Mouse (Mus musculus) heart, adult 9 months (tissue): ENCODE measurements around the gene Map3k11.

ENCODE experiments used
- DNase-seq, 2 experiments: peaks; one replicate each; pipeline ENCODE4 v3.0.0; 2022; ENCODE audit warnings: low spot score in 2 of 2

The Map3k11 gene

DNA sequence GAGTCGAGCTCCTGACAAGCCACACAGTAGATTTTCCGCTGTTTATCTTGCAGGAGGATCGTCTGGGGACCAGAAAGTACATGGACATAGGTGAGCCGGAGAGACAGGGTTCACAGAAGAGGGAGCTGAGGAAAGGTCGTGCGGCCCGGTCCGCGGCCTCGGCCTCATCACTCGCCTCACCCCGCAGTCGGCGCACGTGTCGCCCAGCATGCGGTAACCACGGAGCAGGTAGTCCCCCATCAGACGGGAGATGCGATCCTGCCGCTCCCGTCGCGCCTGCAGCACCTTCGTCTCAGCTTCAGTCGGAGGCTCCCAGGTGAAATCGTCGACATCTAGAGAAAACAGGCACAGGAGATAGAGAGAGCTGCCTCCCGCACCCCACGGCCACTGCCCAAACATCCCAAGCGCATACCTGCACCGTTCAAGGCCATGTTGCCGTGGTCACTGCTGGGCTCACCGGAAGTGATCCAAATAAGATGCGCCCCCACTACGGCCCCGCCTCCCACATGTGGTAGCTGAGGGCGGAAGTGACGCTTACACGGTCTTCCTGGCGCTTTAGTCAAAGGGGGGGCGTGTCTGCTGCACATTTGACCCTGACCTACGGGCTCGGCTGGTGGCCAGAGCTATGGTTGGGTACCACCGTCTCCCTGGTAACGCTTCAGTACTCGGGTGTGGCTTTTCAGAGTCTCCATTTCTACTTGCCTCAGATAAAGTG, 42.9 kb downstream of the Map3k11 start:
- peak; percentile 87 to 92 for DNase-seq

DNA sequence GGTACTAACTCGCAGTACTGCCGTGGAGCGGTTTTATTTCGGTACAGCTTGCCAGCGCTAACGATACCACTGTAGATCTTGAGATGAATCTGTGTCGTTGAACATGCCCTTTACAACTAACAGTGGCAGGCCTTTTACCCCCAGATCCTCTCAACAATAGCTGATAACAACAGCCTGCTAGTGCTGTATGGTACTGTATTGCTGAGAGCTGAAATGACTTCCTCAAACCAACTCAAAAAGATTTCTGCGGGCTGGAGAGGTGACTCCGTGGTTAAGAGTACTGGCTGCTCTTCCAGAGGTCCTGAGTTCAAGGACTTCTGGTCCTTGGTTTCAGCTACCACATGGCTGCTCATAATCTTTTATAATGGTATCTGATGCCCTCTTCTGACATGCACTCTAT, 45.8 kb downstream of the Map3k11 start:
- no peak for DNase-seq

DNA sequence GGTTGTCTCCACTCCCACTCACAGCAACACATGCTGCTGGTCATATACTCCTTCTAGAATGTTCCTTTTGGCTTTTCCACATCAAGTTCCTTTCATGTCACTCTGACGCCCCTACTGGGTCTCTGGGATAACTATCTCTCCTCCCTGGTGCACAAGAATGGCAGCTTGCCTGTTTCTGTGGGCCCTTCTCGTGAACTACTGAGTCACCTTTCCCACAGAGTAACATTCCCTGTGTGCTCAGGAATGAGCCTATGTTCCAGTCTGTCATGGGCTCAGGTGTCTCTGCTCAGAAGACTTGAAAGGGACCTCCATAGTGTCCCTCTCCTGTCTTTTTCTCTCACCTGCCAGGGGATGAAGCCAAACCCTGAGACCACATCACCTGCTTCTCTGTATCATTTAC, 50.9 kb downstream of the Map3k11 start:
- no peak for DNase-seq

DNA sequence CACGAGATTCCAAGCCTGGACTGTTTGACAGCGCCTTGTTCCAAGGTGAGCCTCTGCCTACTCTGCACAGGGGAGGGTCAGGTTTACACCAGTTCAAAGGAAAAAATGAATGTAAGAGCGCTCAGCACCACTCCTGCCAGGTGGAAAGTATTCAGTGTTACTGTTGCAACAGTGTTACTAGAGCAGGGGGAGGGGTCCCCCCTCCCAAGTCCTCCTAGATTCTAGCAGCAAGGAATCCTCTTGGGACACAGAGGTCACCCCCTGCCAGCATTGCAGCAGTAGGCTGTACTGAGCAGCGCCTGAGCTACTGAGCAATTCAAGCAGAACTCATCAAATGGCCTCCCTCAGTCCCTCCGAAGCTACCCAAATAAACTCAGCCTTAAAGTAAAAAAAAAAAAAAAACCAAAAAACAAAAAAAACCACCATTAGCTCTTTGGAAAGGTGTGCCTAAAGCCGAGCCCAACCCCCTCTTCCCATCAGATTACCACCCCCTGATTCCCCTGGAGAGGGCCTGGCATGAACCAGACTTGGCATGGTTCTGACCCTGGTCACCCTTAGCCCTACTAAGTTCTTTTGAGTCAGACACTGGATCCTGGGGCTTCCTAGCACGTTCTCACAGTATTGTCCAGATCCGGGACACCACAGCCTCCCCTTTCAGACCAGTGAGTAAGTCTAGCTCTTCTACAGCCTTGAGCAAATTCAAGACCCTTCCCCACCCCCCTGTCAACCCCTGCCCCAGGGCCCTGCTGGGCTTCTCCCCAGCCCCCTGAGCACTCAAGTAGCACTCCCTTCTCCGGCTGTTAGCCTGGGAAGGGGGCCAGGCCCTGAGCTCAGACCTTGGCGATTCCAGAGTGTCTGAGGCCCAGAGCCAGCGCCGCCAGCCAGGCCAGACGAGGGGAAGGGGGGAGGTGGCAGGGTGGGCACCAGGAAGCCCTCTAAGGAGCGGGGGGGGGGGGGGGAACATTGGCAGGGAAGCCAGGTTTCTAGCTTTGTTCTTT, 52.1 kb downstream of the Map3k11 start, which contains the start of gene Ltbp3:
Gene Ltbp3, plus strand, starts transcription at position 585 of the 998 bp plus-strand sequence.
- DNase-seq, result peak; percentile 70 to 78

DNA sequence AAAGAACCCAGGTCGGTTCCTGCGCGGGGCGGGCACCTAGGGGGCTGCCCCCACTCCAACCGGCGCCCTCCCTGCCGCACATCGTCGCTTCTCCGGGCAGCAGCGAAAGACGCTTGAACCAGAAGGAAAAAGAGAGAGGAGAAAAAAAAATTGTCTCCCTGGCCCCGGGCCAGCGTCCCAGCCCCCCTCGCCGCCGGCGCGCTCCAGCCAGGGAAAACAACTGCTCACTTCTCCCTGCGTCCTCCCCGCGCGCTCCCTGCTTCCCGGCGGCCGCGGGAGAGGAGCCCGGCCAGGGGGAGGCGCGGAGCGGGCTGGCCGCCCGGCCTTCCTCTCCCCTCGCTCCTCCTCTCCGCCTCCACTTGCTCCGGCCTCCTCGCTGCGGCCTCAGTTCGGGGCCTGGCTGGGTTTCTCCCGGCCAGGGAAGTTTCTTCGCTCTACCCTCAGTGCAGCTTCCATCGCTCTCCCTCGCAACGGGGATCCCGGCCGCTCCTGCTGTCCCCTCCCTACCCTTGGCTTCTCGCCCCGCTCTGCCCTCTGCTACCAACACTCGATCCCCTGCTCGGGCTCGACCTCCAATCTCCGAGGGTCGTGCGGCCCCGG, 53.2 kb downstream of the Map3k11 start:
- peak; percentile 82 to 86 for DNase-seq

DNA sequence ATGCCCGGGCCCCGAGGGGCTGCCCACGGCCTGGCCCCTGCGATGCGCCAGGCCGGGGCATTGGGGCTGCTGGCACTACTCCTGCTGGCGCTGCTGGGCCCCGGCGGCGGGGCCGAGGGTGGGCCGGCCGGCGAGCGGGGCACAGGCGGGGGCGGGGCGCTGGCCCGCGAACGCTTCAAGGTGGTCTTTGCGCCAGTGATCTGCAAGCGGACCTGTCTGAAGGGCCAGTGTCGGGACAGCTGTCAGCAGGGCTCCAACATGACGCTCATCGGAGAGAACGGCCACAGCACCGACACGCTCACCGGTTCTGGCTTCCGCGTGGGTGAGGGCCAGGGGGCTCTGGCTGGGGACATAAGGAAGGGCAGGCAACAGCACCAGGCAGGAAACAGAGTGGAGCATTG, 53.7 kb downstream of the Map3k11 start:
- DNase-seq, result no peak

DNA sequence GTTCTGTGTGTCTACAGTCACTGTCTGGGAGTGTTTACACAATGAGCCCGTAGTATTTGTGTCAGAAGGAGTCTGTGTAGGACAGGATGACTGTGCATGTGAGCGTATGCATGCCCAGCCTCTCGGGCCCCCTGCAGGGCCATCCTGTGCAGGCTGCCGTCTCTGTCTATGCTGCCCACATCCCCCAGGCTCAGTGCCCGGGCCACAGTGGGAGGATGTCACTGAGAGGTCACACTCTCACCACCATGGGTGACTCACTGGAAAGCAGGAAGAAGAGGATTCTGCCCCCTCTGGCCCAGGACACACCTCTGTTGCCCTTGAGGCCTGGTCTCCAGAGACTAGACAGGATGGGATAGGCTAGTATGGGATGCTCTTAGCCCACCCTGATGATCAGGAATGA, 55.0 kb downstream of the Map3k11 start:
- DNase-seq, result no peak

DNA sequence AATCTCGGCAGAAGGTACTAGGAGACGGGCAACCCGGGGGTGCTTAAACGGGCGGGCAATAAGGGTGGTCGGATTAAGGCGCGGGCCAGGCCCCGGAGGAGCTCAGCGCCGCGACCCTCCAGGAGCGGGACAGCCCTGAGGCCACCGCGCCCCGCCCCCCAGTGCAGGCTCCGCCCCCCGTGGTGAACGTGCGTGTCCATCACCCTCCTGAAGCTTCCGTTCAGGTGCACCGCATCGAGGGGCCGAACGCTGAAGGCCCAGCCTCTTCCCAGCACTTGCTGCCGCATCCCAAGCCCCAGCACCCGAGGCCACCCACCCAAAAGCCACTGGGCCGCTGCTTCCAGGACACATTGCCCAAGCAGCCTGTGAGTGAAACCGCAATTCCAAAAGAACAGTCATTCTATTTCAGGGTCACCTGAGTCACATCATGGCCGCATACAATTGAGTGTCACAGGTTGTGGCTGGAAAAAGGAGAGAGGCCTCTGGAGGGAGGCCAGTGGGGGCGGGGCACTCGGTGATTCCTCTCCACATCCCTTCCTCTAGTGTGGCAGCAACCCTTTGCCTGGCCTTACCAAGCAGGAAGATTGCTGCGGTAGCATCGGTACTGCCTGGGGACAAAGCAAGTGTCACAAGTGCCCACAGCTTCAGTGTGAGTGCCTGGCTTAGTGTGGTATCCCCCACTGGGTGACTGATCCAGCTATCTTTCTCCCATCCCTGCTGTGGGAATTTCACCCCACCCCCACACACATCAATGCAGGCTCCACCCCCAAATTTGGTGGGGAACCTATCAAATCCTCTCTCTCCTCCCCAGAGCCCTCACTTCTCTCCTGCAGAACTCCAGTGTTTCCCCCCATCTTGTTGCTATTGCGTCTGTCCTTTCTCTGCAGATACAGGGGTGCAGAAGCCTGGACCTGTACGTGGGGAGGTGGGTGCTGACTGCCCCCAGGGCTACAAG, 57.5 kb downstream of the Map3k11 start:
- no peak for DNase-seq

DNA sequence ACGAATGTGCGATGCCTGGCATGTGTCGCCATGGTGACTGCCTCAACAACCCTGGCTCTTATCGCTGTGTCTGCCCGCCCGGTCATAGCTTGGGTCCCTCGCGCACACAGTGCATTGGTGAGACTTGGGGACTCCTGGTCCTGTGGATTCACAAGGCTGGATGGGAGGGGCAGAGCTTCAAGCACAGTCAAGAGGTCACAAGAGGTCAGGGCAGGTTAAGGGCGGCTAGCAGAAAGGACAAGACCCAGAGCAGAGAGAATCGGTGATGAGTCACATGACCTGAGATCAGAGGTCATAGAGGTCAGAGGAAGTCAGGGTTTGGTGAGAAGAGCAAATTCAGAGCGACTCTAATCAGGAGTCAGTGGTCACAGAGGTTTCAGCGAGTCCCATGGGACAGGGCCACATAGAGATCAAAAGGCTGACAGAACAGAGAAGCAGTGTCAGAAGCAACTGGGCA, 58.4 kb downstream of the Map3k11 start:
- no peak for DNase-seq

DNA sequence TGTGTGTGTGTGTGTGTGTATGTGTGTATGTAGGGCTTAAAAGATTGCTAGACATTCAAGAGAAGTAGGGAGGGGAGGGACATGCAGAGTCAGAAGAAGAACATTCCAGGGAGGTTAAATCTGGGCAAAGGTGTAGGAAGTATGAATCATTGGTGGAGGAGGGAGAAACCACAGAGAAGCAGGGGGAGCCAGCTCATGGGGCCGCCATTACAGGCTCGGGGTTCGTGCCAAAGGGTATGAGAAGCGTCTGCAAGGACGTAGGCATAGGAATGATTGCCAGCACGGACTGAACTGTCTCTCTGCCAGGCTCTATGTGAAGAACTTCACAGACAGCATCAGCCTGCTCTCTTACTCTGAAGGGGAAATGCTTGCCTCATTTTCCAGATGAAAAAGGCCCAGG, 60.9 kb downstream of the Map3k11 start:
- DNase-seq, result no peak

DNA sequence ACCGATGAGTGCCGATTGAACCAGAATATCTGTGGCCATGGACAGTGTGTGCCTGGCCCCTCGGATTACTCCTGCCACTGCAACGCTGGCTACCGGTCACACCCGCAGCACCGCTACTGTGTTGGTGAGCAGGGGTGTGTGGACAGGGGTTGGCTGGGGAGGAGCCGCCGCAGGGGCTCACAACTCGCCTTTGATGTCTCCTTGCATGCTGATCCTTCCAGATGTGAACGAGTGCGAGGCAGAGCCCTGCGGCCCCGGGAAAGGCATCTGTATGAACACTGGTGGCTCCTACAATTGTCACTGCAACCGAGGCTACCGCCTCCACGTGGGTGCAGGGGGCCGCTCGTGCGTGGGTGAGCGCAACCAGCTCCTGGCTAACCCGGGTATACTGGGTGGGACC, 62.4 kb downstream of the Map3k11 start:
- DNase-seq, result no peak

DNA sequence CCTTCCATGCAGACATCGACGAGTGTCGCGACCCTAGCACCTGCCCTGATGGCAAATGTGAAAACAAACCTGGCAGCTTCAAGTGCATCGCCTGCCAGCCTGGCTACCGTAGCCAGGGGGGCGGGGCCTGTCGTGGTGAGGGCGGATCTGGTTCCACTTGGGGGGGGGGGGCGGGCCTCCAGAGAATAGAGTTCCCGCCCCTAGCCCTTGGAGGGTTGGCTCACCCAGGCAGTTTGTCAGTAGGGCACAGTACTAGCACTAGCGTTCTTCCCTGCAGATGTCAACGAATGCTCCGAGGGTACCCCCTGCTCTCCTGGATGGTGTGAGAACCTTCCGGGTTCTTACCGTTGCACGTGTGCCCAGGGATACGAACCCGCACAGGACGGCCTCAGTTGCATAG, 63.2 kb downstream of the Map3k11 start:
- no peak for DNase-seq
